Mouse (Mus musculus): ENCODE data around the gene Pirt.

The Pirt gene

DNA sequence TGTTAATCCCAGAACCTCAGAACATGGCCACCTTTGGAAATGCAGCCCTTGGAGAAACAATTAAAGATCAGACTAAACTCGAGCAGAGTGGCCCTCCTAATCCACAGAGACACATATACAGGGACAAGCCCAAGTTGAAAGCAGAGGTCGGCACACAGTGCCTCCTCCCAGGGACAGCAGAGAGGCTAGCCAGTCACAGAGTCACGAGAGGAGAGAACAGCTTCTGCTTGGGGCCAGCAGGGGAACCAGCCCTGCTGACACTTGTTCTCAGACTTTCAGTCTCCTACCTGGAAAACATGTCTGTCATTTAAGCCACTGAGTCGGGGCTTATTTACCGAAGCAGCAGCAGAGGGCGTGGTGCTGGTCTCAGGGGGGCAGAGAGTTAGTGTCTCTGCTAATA, 34.7 kb downstream of the Pirt start:
- no peak for DNase-seq (ENCODE audit: low spot score in 2 of 2)

GRCm38 (mm10) chr11:66946922-66947321, 35.1 kb downstream of the Pirt start:
- no peak for DNase-seq (ENCODE audit: low spot score in 2 of 2)

DNA sequence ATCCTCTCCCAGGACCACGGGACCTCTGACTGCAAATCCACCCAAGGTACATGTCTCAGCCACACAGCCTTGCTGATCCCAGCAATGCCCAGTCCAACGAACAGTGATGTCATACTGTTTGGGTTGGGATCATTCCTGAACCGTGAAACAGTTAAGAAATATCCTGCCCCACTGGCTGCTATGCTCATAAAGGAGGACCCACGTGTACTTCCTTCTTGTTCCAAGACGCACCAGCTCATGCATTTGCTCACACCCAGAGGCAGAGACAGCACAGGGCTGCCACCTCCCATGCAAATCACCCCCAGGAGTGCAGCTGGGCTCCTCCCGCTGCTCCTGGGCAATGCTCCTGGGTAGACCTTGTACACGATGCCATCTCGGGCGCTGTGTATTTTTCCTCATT, 44.5 kb downstream of the Pirt start, which contains the start of gene Tmem238l:
Tmem238l (plus strand) TSS at position 336 of the 400 bp plus-strand sequence.
- DNase-seq (ENCODE audit: low spot score in 2 of 2): peak; percentile 43 to 58

GRCm38 (mm10) chr11:66960797-66961196, 49.0 kb downstream of the Pirt start:
- peak in 1 of 2 experiments; percentile 51 for DNase-seq (ENCODE audit: low spot score in 2 of 2)

- DNase-seq (ENCODE audit: low spot score in 2 of 2): no peak
Measured at GRCm38 (mm10) chr11:66961447-66962176, 49.8 kb downstream of the Pirt start.

GRCm38 (mm10) chr11:66963462-66963861, 51.7 kb downstream of the Pirt start:
- DNase-seq (ENCODE audit: low spot score in 2 of 2): no peak

- DNase-seq (ENCODE audit: low spot score in 2 of 2): no peak
Measured at GRCm38 (mm10) chr11:66966500-66967116, 54.8 kb downstream of the Pirt start.

- DNase-seq (ENCODE audit: low spot score in 2 of 2): no peak
Measured at GRCm38 (mm10) chr11:66968575-66968974, 56.8 kb downstream of the Pirt start.

DNA sequence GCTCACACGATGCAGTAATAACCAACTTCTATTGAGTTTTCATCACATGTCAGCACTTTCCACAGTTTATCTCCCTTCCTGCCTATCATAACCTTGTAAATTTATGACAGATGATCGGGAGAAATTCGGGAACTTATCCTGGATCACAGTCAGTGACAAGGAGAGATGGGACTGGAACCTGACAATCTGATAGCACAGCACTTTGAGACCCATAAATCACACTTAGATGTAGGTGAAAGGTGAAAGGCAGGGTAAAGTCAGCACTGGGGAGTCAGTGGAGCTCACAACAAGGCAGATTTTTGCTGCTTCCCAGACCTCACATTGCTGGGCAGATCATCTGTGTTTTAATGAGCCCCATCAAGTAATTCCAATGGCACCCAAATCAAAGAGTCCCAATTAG, 61.7 kb downstream of the Pirt start:
- DNase-seq (ENCODE audit: low spot score in 2 of 2): no peak

- DNase-seq (ENCODE audit: low spot score in 2 of 2): no peak
Measured at GRCm38 (mm10) chr11:66975606-66976330, 64.0 kb downstream of the Pirt start.

All from urinary bladder, adult 18-20 months (tissue).